Mouse (Mus musculus) WW6 (cell line): Measurements from ENCODE around the gene Cxcr6.

ENCODE experiments used
- DNase-seq: peaks from one replicate; pipeline ENCODE4 v3.0.0-alpha.2; 2013; ENCODE audit warnings: low read depth, low spot score

The Cxcr6 gene

GRCm38 (mm10) chr9:123818601-123819000 is 12.3 kb downstream of the Cxcr6 start:
- no peak for DNase-seq

GRCm38 (mm10) chr9:123826631-123827030 is 20.4 kb downstream of the Cxcr6 start:
- no peak for DNase-seq

- no peak for DNase-seq
These were observed 22.6 kb downstream of the Cxcr6 start for GRCm38 (mm10) chr9:123828916-123829315.

GRCm38 (mm10) chr9:123835851-123836250 is 29.6 kb downstream of the Cxcr6 start:
- no peak for DNase-seq

- no peak for DNase-seq
These were observed 34.0 kb downstream of the Cxcr6 start for GRCm38 (mm10) chr9:123840243-123840642.

GRCm38 (mm10) chr9:123844468-123844867 is 38.2 kb downstream of the Cxcr6 start:
- DNase-seq, result no peak

GRCm38 (mm10) chr9:123845120-123845519 is 38.8 kb downstream of the Cxcr6 start:
- DNase-seq, result no peak

GRCm38 (mm10) chr9:123846490-123846889 is 40.2 kb downstream of the Cxcr6 start:
- no peak for DNase-seq

GRCm38 (mm10) chr9:123849976-123850695 is 43.9 kb downstream of the Cxcr6 start:
- DNase-seq, result no peak

- no peak for DNase-seq
These were observed 44.4 kb downstream of the Cxcr6 start for GRCm38 (mm10) chr9:123850705-123851061.

GRCm38 (mm10) chr9:123851062-123851712 is 44.9 kb downstream of the Cxcr6 start:
- DNase-seq, result peak; percentile 36

- DNase-seq, result peak; percentile 87
These were observed 45.6 kb downstream of the Cxcr6 start, which contains the start of gene Fyco1 for GRCm38 (mm10) chr9:123851713-123852448. Gene Fyco1, minus strand, starts transcription at chr9:123851899.

- no peak for DNase-seq
These were observed 46.4 kb downstream of the Cxcr6 start for GRCm38 (mm10) chr9:123852449-123853390.

GRCm38 (mm10) chr9:123856836-123857235 is 50.6 kb downstream of the Cxcr6 start:
- DNase-seq, result no peak
